ENCODE assay signal across 8 mouse cellular contexts in genomic region chr14:62492196-62492850, GRCm38 (mm10). TPM values are rescaled to one million over a fixed set of nuclear protein-coding genes. Genes with fewer than 3 reads are reported as not detected.
DNase-seq lines count a peak whose midpoint lies in the region; ATAC-seq and TF ChIP-seq lines count a peak whose summit lies in the region.

No protein-coding gene starts in this region.

- H3K27ac ChIP-seq in heart, postnatal 0 days (ENCODE audit: low read depth): no peak overlapping the region

- no peaks in the 10 kb centered on the region for H3K9me3 ChIP-seq in heart, postnatal 0 days (replicated peaks; ENCODE audit: control insufficient read depth, low read length)

- TF ChIP-seq EP300 in heart, postnatal 0 days (IDR thresholded peaks at IDR 0.05; ENCODE audit: low read depth): no peak

- TF ChIP-seq CTCF in heart, postnatal 0 days (IDR thresholded peaks at IDR 0.05; ENCODE audit: low read depth): peak; percentile 100
- peak; percentile 99 for TF ChIP-seq CTCF in lung, adult 2 months (IDR thresholded peaks at IDR 0.05; ENCODE audit: insufficient read depth, low read length)

- peak; percentile 76 for ATAC-seq in heart, postnatal 0 days (ENCODE audit: insufficient read depth, low read depth)

- TF ChIP-seq POLR2A in lung, adult 2 months (IDR thresholded peaks at IDR 0.05; ENCODE audit: borderline replicate concordance, extremely low read depth, low read depth, low read length): no peak

- H3K4me2 ChIP-seq in heart, postnatal 0 days (ENCODE audit: low read depth, low read length): no peak overlapping the region

- peak; percentile 62 for DNase-seq in CD4-positive, CD25-positive, alpha-beta regulatory T cell, adult 2 months (ENCODE audit: low read depth, low spot score)
- peak; percentile 35 to 61 for DNase-seq in adrenal gland, postnatal 4 days (ENCODE audit: low spot score in 2 of 2)
- peak; percentile 77 for DNase-seq in fibroblast of lung, adult 2 months (ENCODE audit: low read depth)
- DNase-seq in heart, postnatal 0 days (ENCODE audit: low spot score): peak; percentile 83
- DNase-seq in kidney, postnatal 36 days: peak; percentile 80 to 89
- peak; percentile 41 for DNase-seq in lung, adult 2 months
- peak; percentile 52 for DNase-seq in ovary, postnatal 14 days (ENCODE audit: low spot score)
- DNase-seq in urinary bladder, adult 18-20 months (ENCODE audit: low spot score in 2 of 2): peak; percentile 57 to 59

- H3K27me3 ChIP-seq in heart, postnatal 0 days (ENCODE audit: control insufficient read depth, insufficient read depth, low read length): no peaks in the 10 kb centered on the region

- H3K4me1 ChIP-seq in heart, postnatal 0 days (ENCODE audit: control insufficient read depth, insufficient read depth): no peaks in the 10 kb centered on the region; the same call in 1 of the 2 replicates
- H3K4me1 ChIP-seq in lung, adult 2 months (ENCODE audit: control insufficient read depth, insufficient read depth, low read length): no peaks in the 10 kb centered on the region

- no peaks in the 10 kb centered on the region for H3K36me3 ChIP-seq in heart, postnatal 0 days (replicated peaks; ENCODE audit: control insufficient read depth, insufficient read depth, low read length)

- 30% methylated on average over 16 of the region's 16 CpGs for WGBS in heart, postnatal 0 days
- WGBS in lung, adult 2 months: 28% methylated on average over 16 of the region's 16 CpGs

- H3K9ac ChIP-seq in heart, postnatal 0 days (replicated peaks; ENCODE audit: low read depth, low read length): no peak overlapping the region

- H3K4me3 ChIP-seq in heart, postnatal 0 days (ENCODE audit: low read depth, low read length): no peak overlapping the region
- H3K4me3 ChIP-seq in lung, adult 2 months (replicated peaks; ENCODE audit: extremely low read depth, low read depth, low read length): no peak overlapping the region

RNA-seq across cellular contexts. Expression of gene Gucy1b2, which starts 36.2 kb away (rescaled TPM):
- 1 to 10 TPM; 1.2 to 1.4 TPM for total RNA-seq in adrenal gland, postnatal 4 days (2021)
- total RNA-seq in heart, postnatal 0 days (2014; rRNA removed; ENCODE audit: low replicate concordance): not detected in 2 replicates
- 0.04 and 0.18 TPM in 2 replicates for polyA plus RNA-seq in heart, postnatal 0 days (2015; fragmentation: Nextera tagmentation; extraction: Ambion mirVana)
- not detected in 2 replicates for polyA plus RNA-seq in lung, adult 2 months (2012; rRNA removed)
